Mouse (Mus musculus): ENCODE measurements at regions not wholly inside any gene's neighbourhood (a gene's known extent, or its start where the extent isn't known, plus 50 kb on each side); places are given as distances from the start of the nearest gene placed in this dataset.

- H3K27ac ChIP-seq (ENCODE audit: insufficient read depth, low read length), result no peak overlapping the region
- no peaks in the 10 kb centered on the region for H3K4me1 ChIP-seq (ENCODE audit: control insufficient read depth, insufficient read depth, low read length)
- no peak overlapping the region for H3K4me3 ChIP-seq (ENCODE audit: insufficient read depth, low read length)
- TF ChIP-seq CTCF (IDR thresholded peaks at IDR 0.05; ENCODE audit: borderline replicate concordance, insufficient read depth, low read length) (no peak), POLR2A (IDR thresholded peaks at IDR 0.05; ENCODE audit: low read depth, low read length) (no peak)
These were observed 56.4 kb upstream of the Lyplal1 start for GRCm38 (mm10) chr1:186173472-186174014.

GRCm38 (mm10) chr1:186171691-186172090 is 54.6 kb upstream of the Lyplal1 start:
- no peak overlapping the region for H3K4me3 ChIP-seq (ENCODE audit: insufficient read depth, low read length)
- TF ChIP-seq POLR2A (IDR thresholded peaks at IDR 0.05; ENCODE audit: low read depth, low read length), result no peak
- no peak for TF ChIP-seq CTCF (IDR thresholded peaks at IDR 0.05; ENCODE audit: borderline replicate concordance, insufficient read depth, low read length)
- no peaks in the 10 kb centered on the region for H3K4me1 ChIP-seq (ENCODE audit: control insufficient read depth, insufficient read depth, low read length)
- H3K27ac ChIP-seq (ENCODE audit: insufficient read depth, low read length), result no peak overlapping the region

Measured in embryonic fibroblast, embryonic 13.5 days (primary cell).